Mouse (Mus musculus) urinary bladder, adult 2 months (tissue): ENCODE measurements at regions not wholly inside any gene's neighbourhood (a gene's known extent, or its start where the extent isn't known, plus 50 kb on each side); places are given as distances from the start of the nearest gene placed in this dataset.
A peak's percentile ranks its signal among the peaks of the same experiment; 100 is the strongest.

Experiments used
- DNase-seq: peaks from one replicate; pipeline ENCODE4 v3.0.0; 2022; ENCODE audit warnings: low spot score

GRCm38 (mm10) chr17:87531411-87532157, 84.8 kb upstream of the Calm2 start:
- DNase-seq: peak; percentile 44

GRCm38 (mm10) chr17:87532158-87532545, 85.4 kb upstream of the Calm2 start:
- DNase-seq: no peak

GRCm38 (mm10) chr17:87532762-87533161, 86.0 kb upstream of the Calm2 start:
- DNase-seq: no peak

GRCm38 (mm10) chr17:87549568-87549967, 86.2 kb upstream of the Epcam start:
- DNase-seq: no peak

GRCm38 (mm10) chr17:87550518-87551164, 85.1 kb upstream of the Epcam start:
- no peak for DNase-seq

- DNase-seq: no peak
Observed at GRCm38 (mm10) chr17:87554561-87554960, 81.2 kb upstream of the Epcam start.

GRCm38 (mm10) chr17:87558419-87558818, 77.4 kb upstream of the Epcam start:
- DNase-seq: no peak

GRCm38 (mm10) chr17:87559641-87560040, 76.1 kb upstream of the Epcam start:
- DNase-seq: no peak

- DNase-seq: no peak
Observed at GRCm38 (mm10) chr17:87560923-87561322, 74.9 kb upstream of the Epcam start.

GRCm38 (mm10) chr17:87563375-87563774, 72.4 kb upstream of the Epcam start:
- no peak for DNase-seq

- no peak for DNase-seq
Observed at GRCm38 (mm10) chr17:87565631-87566030, 70.1 kb upstream of the Epcam start.

GRCm38 (mm10) chr17:87566296-87566695, 69.5 kb upstream of the Epcam start:
- DNase-seq: no peak

GRCm38 (mm10) chr17:87566996-87567395, 68.8 kb upstream of the Epcam start:
- DNase-seq: no peak

- no peak for DNase-seq
Observed at GRCm38 (mm10) chr17:87567475-87567874, 68.3 kb upstream of the Epcam start.

- no peak for DNase-seq
Observed at GRCm38 (mm10) chr17:87569981-87570380, 65.8 kb upstream of the Epcam start.

GRCm38 (mm10) chr17:87570676-87571344, 65.0 kb upstream of the Epcam start:
- no peak for DNase-seq

- DNase-seq: peak; percentile 89
Observed at GRCm38 (mm10) chr17:87571345-87571932, 64.3 kb upstream of the Epcam start.

- DNase-seq: no peak
Observed at GRCm38 (mm10) chr17:87583575-87583974, 52.2 kb upstream of the Epcam start.

GRCm38 (mm10) chr17:87585355-87585754, 50.4 kb upstream of the Epcam start:
- no peak for DNase-seq
